Mouse (Mus musculus): ENCODE results near the gene Slc5a4a. TPM values are rescaled to one million over a fixed set of nuclear protein-coding genes. Genes with fewer than 3 reads are reported as not detected.

Slc5a4a gene
- 0.03 TPM in 1 of 2 replicates, not detected in the other for polyA plus RNA-seq (2012; rRNA removed)
- polyA plus RNA-seq (2014; fragmentation: Nextera tagmentation; extraction: Ambion mirVana) = not detected in 2 replicates

- Histone ChIP-seq H3K27ac (replicated peaks; ENCODE audit: low read depth, low read length) (no peak within 1 kb of the TSS), H3K4me1 (ENCODE audit: control insufficient read depth, insufficient read depth, low read length) (no peaks in the 10 kb centered on the region), H3K4me2 (replicated peaks; ENCODE audit: low read depth, low read length, severe bottlenecking) (no peak within 1 kb of the TSS), H3K4me3 (replicated peaks; ENCODE audit: low read length) (no peak within 1 kb of the TSS), H3K9ac (ENCODE audit: low read depth, low read length, severe bottlenecking) (no peak within 1 kb of the TSS), H3K27me3 (ENCODE audit: control insufficient read depth, insufficient read depth, low read length) (no peaks in the 10 kb centered on the region), H3K36me3 (ENCODE audit: control insufficient read depth, insufficient read depth, low read length) (no peaks in the 10 kb centered on the region), H3K9me3 (ENCODE audit: control insufficient read depth, low read length) (no peaks in the 10 kb centered on the region)
- ATAC-seq (ENCODE audit: low FRiP score, low read depth) = no peak
- TF ChIP-seq POLR2A (IDR thresholded peaks at IDR 0.05; ENCODE audit: borderline replicate concordance, extremely low read depth, insufficient read depth, insufficient read length) = no peak
- WGBS = 90% methylated on average over 5 of the region's 5 CpGs
- no peak for DNase-seq (ENCODE audit: low spot score)
These were observed at the start of gene Slc5a4a for GRCm38 (mm10) chr10:76147278-76147677. Slc5a4a (plus strand) TSS chr10:76147451.

DNA sequence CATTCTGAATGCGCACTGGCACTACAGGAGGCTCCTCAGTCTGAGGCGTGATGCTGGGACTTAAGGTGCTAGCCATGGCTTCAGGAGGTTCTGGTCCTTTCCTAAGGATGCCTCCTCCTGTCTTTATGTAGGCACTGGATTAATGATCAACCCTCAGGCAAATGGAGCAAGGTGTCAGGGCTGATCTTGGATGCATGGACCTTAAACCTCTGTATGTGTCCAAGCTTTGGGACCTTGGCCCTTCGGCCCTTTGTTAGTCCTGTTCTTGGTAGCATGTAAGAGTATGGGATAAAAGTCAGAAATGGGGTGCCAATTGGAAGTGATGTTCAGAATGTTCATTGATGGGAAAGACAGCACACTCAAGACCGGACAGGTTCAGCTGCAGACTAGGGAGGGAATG, 36.4 kb upstream of the Slc5a4a start, which contains the start of gene Slc5a4b:
Gene Slc5a4b (minus strand): TSS at position 101 of the 400 bp plus-strand sequence.
- no peaks in the 10 kb centered on the region for H3K27me3 ChIP-seq (ENCODE audit: control insufficient read depth, insufficient read depth, low read length)
- ATAC-seq (ENCODE audit: low FRiP score, low read depth) = no peak
- TF ChIP-seq POLR2A (IDR thresholded peaks at IDR 0.05; ENCODE audit: borderline replicate concordance, extremely low read depth, insufficient read depth, insufficient read length) = no peak

DNA sequence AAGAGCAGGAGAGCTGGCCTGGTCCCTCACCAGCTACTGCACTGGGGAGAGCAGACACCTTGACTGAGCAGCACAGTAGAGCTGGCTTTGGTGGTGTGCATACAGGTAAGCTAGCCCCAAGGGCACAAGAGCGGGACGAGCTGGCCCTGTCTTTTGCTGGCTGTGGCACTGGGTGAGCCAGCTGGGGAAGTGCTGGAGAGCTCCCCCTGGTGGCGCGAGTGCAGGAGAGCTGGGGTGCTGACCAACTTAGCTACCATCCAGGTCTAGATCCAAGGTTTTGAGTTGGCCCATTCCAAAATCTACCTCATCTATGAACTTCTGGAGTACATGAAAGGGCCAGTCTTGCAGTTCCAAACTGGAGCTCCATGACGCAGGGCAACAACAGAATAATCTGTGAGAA, 29.3 kb upstream of the Slc5a4a start:
- no peak overlapping the region for H3K9ac ChIP-seq (ENCODE audit: low read depth, low read length, severe bottlenecking)
- H3K4me2 ChIP-seq (replicated peaks; ENCODE audit: low read depth, low read length, severe bottlenecking) = no peak overlapping the region
- no peaks in the 10 kb centered on the region for H3K9me3 ChIP-seq (ENCODE audit: control insufficient read depth, low read length)
- DNase-seq (ENCODE audit: low spot score) (no peak), ATAC-seq (ENCODE audit: low FRiP score, low read depth) (no peak)
- H3K27ac ChIP-seq (replicated peaks; ENCODE audit: low read depth, low read length) = no peak overlapping the region
- H3K4me1 ChIP-seq (ENCODE audit: control insufficient read depth, insufficient read depth, low read length) = no peaks in the 10 kb centered on the region
- 33% methylated on average over 5 of the region's 5 CpGs for WGBS
- no peaks in the 10 kb centered on the region for H3K27me3 ChIP-seq (ENCODE audit: control insufficient read depth, insufficient read depth, low read length)
- TF ChIP-seq POLR2A (IDR thresholded peaks at IDR 0.05; ENCODE audit: borderline replicate concordance, extremely low read depth, insufficient read depth, insufficient read length) = no peak
- no peak overlapping the region for H3K4me3 ChIP-seq (replicated peaks; ENCODE audit: low read length)
- H3K36me3 ChIP-seq (ENCODE audit: control insufficient read depth, insufficient read depth, low read length) = no peaks in the 10 kb centered on the region

More for the DNA sequence above, 36.4 kb upstream of the Slc5a4a start, which contains the start of gene Slc5a4b:
- no peak within 1 kb of the TSS for H3K9ac ChIP-seq (ENCODE audit: low read depth, low read length, severe bottlenecking)
- 92% methylated on average over 4 of the region's 4 CpGs for WGBS
- no peak within 1 kb of the TSS for H3K27ac ChIP-seq (replicated peaks; ENCODE audit: low read depth, low read length)
- H3K4me1 ChIP-seq (ENCODE audit: control insufficient read depth, insufficient read depth, low read length) = no peaks in the 10 kb centered on the region
- no peak for DNase-seq (ENCODE audit: low spot score)
- H3K9me3 ChIP-seq (ENCODE audit: control insufficient read depth, low read length) = no peaks in the 10 kb centered on the region
- no peak within 1 kb of the TSS for H3K4me2 ChIP-seq (replicated peaks; ENCODE audit: low read depth, low read length, severe bottlenecking)
- no peaks in the 10 kb centered on the region for H3K36me3 ChIP-seq (ENCODE audit: control insufficient read depth, insufficient read depth, low read length)
- H3K4me3 ChIP-seq (replicated peaks; ENCODE audit: low read length) = no peak within 1 kb of the TSS

DNA sequence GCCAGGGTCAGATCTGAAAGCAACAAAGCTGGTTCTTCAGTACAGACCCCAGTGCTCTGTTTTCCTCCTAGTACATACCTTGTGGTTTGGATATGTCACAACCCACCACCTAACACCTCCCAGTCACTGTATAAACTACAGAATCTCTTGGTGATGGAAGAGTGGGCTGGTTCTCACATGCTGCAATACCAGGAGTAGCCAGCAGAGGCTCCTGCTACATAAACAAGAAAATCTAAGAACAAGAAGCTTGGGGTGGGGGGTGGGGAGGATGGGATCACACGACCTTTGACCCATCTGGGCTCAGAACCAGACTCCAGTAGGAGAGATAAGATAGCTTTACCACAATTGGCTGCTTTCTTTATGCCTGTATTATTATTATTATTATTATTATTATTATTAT, 28.5 kb upstream of the Slc5a4a start:
- DNase-seq (ENCODE audit: low spot score) (no peak), ATAC-seq (ENCODE audit: low FRiP score, low read depth) (no peak)
- Histone ChIP-seq H3K9ac (ENCODE audit: low read depth, low read length, severe bottlenecking) (no peak overlapping the region), H3K9me3 (ENCODE audit: control insufficient read depth, low read length) (no peaks in the 10 kb centered on the region), H3K27ac (replicated peaks; ENCODE audit: low read depth, low read length) (no peak overlapping the region), H3K4me1 (ENCODE audit: control insufficient read depth, insufficient read depth, low read length) (no peaks in the 10 kb centered on the region), H3K36me3 (ENCODE audit: control insufficient read depth, insufficient read depth, low read length) (no peaks in the 10 kb centered on the region), H3K4me2 (replicated peaks; ENCODE audit: low read depth, low read length, severe bottlenecking) (no peak overlapping the region), H3K4me3 (replicated peaks; ENCODE audit: low read length) (no peak overlapping the region), H3K27me3 (ENCODE audit: control insufficient read depth, insufficient read depth, low read length) (no peaks in the 10 kb centered on the region)
- TF ChIP-seq POLR2A (IDR thresholded peaks at IDR 0.05; ENCODE audit: borderline replicate concordance, extremely low read depth, insufficient read depth, insufficient read length) = no peak
- WGBS = 14% methylated on average over 1 of the region's 1 CpGs

GRCm38 (mm10) chr10:76120124-76120711, 27.0 kb upstream of the Slc5a4a start:
- Histone ChIP-seq H3K27me3 (ENCODE audit: control insufficient read depth, insufficient read depth, low read length) (no peaks in the 10 kb centered on the region), H3K27ac (replicated peaks; ENCODE audit: low read depth, low read length) (no peak overlapping the region), H3K36me3 (ENCODE audit: control insufficient read depth, insufficient read depth, low read length) (no peaks in the 10 kb centered on the region), H3K4me2 (replicated peaks; ENCODE audit: low read depth, low read length, severe bottlenecking) (no peak overlapping the region), H3K4me1 (ENCODE audit: control insufficient read depth, insufficient read depth, low read length) (no peaks in the 10 kb centered on the region), H3K9ac (ENCODE audit: low read depth, low read length, severe bottlenecking) (no peak overlapping the region), H3K9me3 (ENCODE audit: control insufficient read depth, low read length) (no peaks in the 10 kb centered on the region), H3K4me3 (replicated peaks; ENCODE audit: low read length) (no peak overlapping the region)
- DNase-seq (ENCODE audit: low spot score) (no peak), ATAC-seq (ENCODE audit: low FRiP score, low read depth) (no peak)
- no peak for TF ChIP-seq POLR2A (IDR thresholded peaks at IDR 0.05; ENCODE audit: borderline replicate concordance, extremely low read depth, insufficient read depth, insufficient read length)
- WGBS = 50% methylated on average over 4 of the region's 4 CpGs
